Mouse (Mus musculus): Measurements from ENCODE around the gene Hint2.

The Hint2 gene

GRCm38 (mm10) chr4:43656339-43657109, at the start of gene Hint2:
TSS of gene Hint2 (minus strand) at chr4:43656466.
- in situ Hi-C loops (cut with MboI; ENCODE audit: unreplicated experiment in 2 of 2): no loop called here

GRCm38 (mm10) chr4:43705991-43706390, 49.7 kb upstream of the Hint2 start:
- in situ Hi-C loops (cut with MboI; ENCODE audit: unreplicated experiment in 2 of 2): loop anchor here (10.0 to 25.0 kb wide), 2 partner anchors 644 to 661 kb away; partner anchors contain the start of genes Fam214b (in 1 of the 2) and Unc13b (in 1 of the 2)

- in situ Hi-C loops (cut with MboI; ENCODE audit: unreplicated experiment in 2 of 2): loop anchor here (10.0 to 25.0 kb wide), 2 partner anchors 642 to 659 kb away; partner anchors contain the start of genes Fam214b (in 1 of the 2) and Unc13b (in 1 of the 2)
Measured at GRCm38 (mm10) chr4:43703851-43704250, 47.6 kb upstream of the Hint2 start.

GRCm38 (mm10) chr4:43703439-43703838, 47.2 kb upstream of the Hint2 start:
- in situ Hi-C loops (cut with MboI; ENCODE audit: unreplicated experiment in 2 of 2): loop anchor here (10.0 to 25.0 kb wide), 2 partner anchors 641 to 659 kb away; partner anchors contain the start of genes Fam214b (in 1 of the 2) and Unc13b (in 1 of the 2)

- in situ Hi-C loops (cut with MboI; ENCODE audit: unreplicated experiment in 2 of 2): loop anchor here (10.0 to 25.0 kb wide), 2 partner anchors 638 to 656 kb away; partner anchors contain the start of genes Fam214b (in 1 of the 2) and Unc13b (in 1 of the 2)
Measured at GRCm38 (mm10) chr4:43700707-43701106, 44.4 kb upstream of the Hint2 start, which contains the start of gene Olfr70. TSS of gene Olfr70 (minus strand) at chr4:43700807.

- in situ Hi-C loops (cut with MboI; ENCODE audit: unreplicated experiment in 2 of 2): no loop called here
Measured at GRCm38 (mm10) chr4:43696561-43696960, 40.3 kb upstream of the Hint2 start.

- in situ Hi-C loops (cut with MboI; ENCODE audit: unreplicated experiment in 2 of 2): no loop called here
Measured at GRCm38 (mm10) chr4:43695249-43695671, 39.0 kb upstream of the Hint2 start.

- in situ Hi-C loops (cut with MboI; ENCODE audit: unreplicated experiment in 2 of 2): no loop called here
Measured at GRCm38 (mm10) chr4:43694439-43695248, 38.4 kb upstream of the Hint2 start.

- in situ Hi-C loops (cut with MboI; ENCODE audit: unreplicated experiment in 2 of 2): no loop called here
Measured at GRCm38 (mm10) chr4:43693806-43694241, 37.6 kb upstream of the Hint2 start.

GRCm38 (mm10) chr4:43691026-43691425, 34.8 kb upstream of the Hint2 start:
- in situ Hi-C loops (cut with MboI; ENCODE audit: unreplicated experiment in 2 of 2): no loop called here

- in situ Hi-C loops (cut with MboI; ENCODE audit: unreplicated experiment in 2 of 2): no loop called here
Measured at GRCm38 (mm10) chr4:43690021-43690420, 33.8 kb upstream of the Hint2 start.

GRCm38 (mm10) chr4:43679416-43680043, 23.3 kb upstream of the Hint2 start:
- in situ Hi-C loops (cut with MboI; ENCODE audit: unreplicated experiment in 2 of 2): no loop called here

GRCm38 (mm10) chr4:43678541-43678940, 22.3 kb upstream of the Hint2 start:
- in situ Hi-C loops (cut with MboI; ENCODE audit: unreplicated experiment in 2 of 2): no loop called here

GRCm38 (mm10) chr4:43675608-43676007, 19.3 kb upstream of the Hint2 start:
- in situ Hi-C loops (cut with MboI; ENCODE audit: unreplicated experiment in 2 of 2): no loop called here

GRCm38 (mm10) chr4:43674974-43675373, 18.7 kb upstream of the Hint2 start:
- in situ Hi-C loops (cut with MboI; ENCODE audit: unreplicated experiment in 2 of 2): no loop called here

GRCm38 (mm10) chr4:43673703-43674102, 17.4 kb upstream of the Hint2 start:
- in situ Hi-C loops (cut with MboI; ENCODE audit: unreplicated experiment in 2 of 2): no loop called here

- in situ Hi-C loops (cut with MboI; ENCODE audit: unreplicated experiment in 2 of 2): no loop called here
Measured at GRCm38 (mm10) chr4:43672070-43672469, 15.8 kb upstream of the Hint2 start.

GRCm38 (mm10) chr4:43669428-43669794, 13.1 kb upstream of the Hint2 start:
- in situ Hi-C loops (cut with MboI; ENCODE audit: unreplicated experiment in 2 of 2): no loop called here

- in situ Hi-C loops (cut with MboI; ENCODE audit: unreplicated experiment in 2 of 2): no loop called here
Measured at GRCm38 (mm10) chr4:43668782-43669427, 12.6 kb upstream of the Hint2 start, which contains the start of the genes Tmem8b and Fam221b. TSS of gene Tmem8b (plus strand) at chr4:43668971. TSS of gene Fam221b (minus strand) at chr4:43669145.

GRCm38 (mm10) chr4:43666412-43666811, 10.1 kb upstream of the Hint2 start:
- in situ Hi-C loops (cut with MboI; ENCODE audit: unreplicated experiment in 2 of 2): no loop called here

All from v-Abl transformed pro-B cells (cell line).